Mouse (Mus musculus) adipocyte (in vitro differentiated cells): ENCODE results near the gene Fcor.
A peak's percentile ranks its signal among the peaks of the same experiment; 100 is the strongest.

Experiments
- DNase-seq: peaks from one replicate; pipeline ENCODE4 v3.0.0-alpha.2; 2016; ENCODE audit warnings: low spot score

Fcor gene

GRCm38 (mm10) chr8:3671980-3672491 is at the start of gene Fcor:
Gene Fcor, minus strand, starts transcription at chr8:3672362.
- DNase-seq, result peak; percentile 96

DNA sequence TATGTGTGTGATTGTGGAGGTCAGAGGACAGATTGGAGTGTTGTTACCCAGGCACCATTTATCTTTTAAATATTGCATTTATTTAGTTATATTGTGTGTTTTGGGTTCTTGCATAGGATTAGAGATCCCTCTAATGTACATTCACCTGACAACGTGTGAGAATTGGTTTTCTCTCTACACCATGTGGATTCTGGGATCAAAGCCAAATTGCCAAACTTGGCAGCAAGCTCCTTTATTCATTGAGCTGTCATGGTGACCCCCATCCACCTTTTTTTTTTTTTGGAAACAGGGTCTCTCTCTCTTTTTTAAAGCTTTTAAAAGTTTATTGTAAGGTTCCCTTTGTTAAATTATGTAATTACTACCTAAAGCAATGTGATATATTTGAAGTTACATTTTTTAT is 48.9 kb upstream of the Fcor start:
- DNase-seq, result no peak

- DNase-seq, result no peak
These were observed 48.4 kb upstream of the Fcor start, which contains the start of gene Clec4g for GRCm38 (mm10) chr8:3720551-3720950. Gene Clec4g, minus strand, starts transcription at chr8:3720651.

DNA sequence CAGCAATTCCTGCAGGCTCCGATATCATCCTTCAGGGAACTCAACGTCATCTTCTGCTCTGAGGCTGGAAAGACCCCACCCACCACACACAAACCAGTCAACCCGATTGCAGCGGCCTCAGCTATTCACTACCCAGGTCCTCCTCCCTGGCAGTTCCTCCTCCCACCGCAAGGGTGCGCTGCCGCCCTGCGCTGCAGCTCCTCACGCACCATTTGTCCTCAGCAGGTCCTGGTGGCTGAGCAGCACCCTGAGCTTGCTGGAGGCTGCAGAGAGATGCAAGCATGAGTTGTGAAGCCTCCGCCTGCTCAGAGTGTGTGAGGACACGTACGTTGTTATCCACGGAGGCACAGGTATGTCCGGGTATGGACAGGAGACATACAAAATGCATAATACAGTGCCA is 46.4 kb upstream of the Fcor start:
- DNase-seq, result peak; percentile 17

- DNase-seq, result no peak
These were observed 45.3 kb upstream of the Fcor start for GRCm38 (mm10) chr8:3717321-3717954.

- no peak for DNase-seq
These were observed 39.5 kb upstream of the Fcor start for GRCm38 (mm10) chr8:3711646-3712045.

DNA sequence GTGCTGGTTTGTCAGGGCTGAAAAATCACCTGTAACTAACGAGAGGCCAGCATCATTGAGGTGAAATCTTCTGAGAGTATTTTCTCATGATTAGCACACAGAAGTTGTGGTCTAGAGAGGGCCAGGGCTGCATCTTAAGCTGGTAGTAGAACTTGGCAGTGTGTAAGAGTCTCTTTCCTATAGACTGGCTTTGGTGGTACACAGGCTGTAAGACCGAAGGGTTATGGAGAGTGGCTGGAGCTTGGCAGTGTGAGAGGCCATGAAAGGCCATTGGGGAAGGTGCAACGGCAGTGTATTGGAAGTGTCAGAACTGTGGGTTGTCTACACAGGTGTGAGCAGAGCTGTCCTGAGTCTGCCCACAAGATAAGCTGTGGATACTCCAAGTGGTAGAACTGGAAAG is 38.1 kb upstream of the Fcor start:
- no peak for DNase-seq

DNA sequence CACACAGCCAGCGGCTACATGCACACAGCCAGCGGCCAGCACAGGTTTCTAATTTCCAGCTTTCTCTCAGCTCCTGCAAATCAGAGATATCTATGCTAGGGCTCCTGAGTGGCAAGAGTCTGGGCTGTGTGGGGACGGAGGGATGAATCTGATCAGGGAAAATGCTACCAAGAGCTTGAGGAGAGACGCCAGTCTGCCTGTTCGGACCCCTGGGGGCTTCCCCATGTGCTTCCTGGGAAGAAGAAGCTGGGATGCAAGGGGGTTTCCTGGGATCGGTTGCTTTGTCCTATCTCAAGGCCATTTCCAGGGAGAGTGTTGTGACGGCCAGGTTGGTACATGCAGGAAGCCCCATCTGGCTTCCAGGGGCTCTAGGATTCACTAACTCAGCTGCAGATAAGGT is 35.4 kb upstream of the Fcor start:
- DNase-seq, result no peak

DNA sequence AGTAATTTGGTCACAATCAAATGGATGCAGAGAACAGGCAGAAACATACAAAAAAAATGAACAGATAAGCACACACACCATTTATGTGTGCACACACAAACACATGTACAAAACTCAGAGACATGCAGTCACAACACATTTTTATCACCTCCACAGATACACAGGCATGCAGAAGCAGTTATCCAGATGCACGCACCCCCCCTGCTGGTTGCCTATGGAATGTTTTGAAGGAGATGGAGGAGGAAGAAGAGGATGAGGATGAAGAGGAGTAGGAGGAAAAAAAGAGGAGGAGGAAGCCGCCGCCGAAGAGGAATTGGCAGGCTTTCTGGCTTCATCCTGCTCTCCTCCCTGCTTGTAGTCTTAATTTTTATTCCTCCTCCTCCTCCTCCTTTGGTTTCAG is 33.5 kb upstream of the Fcor start:
- DNase-seq, result no peak

GRCm38 (mm10) chr8:3701491-3701890 is 29.3 kb upstream of the Fcor start:
- DNase-seq, result no peak

- DNase-seq, result no peak
These were observed 22.0 kb upstream of the Fcor start, which contains the start of gene Fcer2a for GRCm38 (mm10) chr8:3694121-3694520. Gene Fcer2a, minus strand, starts transcription at chr8:3694175.

GRCm38 (mm10) chr8:3690774-3691173 is 18.6 kb upstream of the Fcor start:
- no peak for DNase-seq

GRCm38 (mm10) chr8:3687537-3687936 is 15.4 kb upstream of the Fcor start:
- no peak for DNase-seq

GRCm38 (mm10) chr8:3685422-3685821 is 13.3 kb upstream of the Fcor start:
- no peak for DNase-seq

DNA sequence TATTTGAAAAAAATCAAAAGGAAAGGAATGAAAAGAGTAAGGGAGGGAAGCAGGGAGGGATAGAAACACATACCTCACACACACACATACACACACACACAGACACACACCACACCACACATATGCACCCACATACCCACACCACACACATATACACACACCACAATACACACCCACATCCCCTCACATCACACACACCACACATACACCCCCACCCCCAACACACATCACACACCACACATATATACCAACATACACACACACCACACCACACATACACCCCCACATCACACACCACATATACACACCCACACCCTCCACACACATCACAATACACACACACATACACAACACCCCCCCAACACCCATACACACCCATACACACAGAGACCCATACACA is 12.4 kb upstream of the Fcor start:
- no peak for DNase-seq

GRCm38 (mm10) chr8:3683408-3684176 is 11.4 kb upstream of the Fcor start:
- no peak for DNase-seq

DNA sequence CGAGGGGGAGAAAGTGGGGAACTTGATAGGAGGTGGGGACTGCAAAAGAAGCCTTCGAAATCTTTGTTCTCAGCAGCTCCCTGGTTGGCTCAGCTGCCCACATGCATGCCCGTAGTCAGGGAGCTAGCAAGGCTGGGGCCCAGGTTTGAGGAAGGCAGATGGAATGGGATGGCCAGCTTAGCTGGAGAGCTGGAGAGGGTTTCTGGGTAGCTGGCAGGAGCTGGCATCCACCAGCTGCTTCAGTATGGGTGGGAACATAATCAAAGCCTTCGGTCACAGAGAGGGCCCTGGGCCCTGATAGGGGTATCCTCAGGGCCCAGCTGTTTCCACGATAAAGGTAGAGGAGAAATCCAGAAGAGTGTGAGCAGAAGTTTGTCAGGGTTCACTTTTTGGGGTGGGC is 10.3 kb upstream of the Fcor start:
- DNase-seq, result no peak

DNA sequence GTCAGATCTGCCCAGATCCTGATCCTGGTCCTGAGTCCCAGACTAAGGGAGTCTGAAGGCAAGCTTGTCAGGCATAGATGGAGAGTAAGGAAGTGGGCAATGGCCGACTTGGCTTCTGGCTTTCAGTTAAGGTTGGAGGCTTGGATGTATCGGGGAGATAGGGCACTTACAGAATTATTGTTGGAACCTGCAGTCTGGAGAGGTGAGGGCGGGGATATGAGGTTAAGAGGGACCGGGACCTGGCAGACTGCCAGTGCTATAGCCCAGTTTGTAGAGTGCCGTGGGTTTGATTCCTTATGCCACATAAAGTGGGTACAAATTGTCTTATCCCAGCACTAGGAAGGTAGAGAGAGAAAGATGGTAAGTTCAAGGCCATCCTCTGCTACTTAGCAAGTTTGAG is 7.5 kb upstream of the Fcor start:
- DNase-seq, result no peak

- DNase-seq, result no peak
These were observed 7.1 kb upstream of the Fcor start for GRCm38 (mm10) chr8:3679236-3679635.

GRCm38 (mm10) chr8:3678831-3679230 is 6.7 kb upstream of the Fcor start:
- no peak for DNase-seq

- peak; percentile 60 for DNase-seq
These were observed 4.9 kb upstream of the Fcor start for GRCm38 (mm10) chr8:3676993-3677579.

DNA sequence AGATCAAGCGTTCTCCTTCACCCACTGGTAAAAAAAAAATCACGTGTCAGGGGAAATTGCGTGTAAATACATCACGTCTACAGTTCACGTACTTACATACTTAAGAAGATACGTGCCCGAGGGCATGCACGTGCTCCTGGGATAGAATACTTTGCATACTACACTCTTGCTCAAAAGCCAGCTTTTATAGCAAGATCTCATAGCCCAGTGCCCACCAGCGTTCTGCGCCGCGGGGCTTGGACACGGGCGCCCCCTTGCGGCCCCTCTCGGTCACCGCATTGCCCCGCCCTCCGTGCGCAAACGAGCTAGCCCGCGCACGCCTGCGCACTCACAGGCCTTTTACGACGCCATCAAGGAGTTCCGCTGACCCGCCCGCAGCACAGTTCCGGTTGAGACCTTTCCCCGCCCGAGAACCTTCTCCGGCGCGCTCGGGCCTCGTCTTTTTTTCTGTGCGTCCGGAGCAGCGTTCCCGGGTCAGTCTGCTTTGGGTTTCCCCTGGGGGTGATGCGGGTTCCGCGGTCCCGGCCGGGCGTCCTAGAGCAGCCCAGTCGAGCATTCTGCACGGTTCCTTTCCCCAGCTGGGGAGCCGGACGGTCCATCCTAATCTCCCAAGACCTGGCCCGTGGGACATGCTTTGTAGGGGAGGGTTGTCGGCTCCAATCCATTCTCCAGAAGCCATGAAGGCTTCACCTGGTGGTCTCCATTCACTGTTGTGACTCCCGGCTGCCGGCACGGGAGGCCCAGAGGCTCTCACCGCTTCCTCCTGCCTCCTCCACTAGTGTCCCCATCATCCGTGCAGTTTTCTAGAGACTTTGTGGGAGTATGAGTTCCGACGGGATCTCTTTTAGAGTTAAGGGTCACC is 4.2 kb upstream of the Fcor start, which contains the start of gene Trappc5:
Trappc5 (plus strand) TSS at position 169 of the 862 bp plus-strand sequence.
- DNase-seq, result peak; percentile 97
